Mouse (Mus musculus) limb, embryonic 14.5 days (tissue): ENCODE measurements around the gene Nppb. TPM values are rescaled to one million over a fixed set of nuclear protein-coding genes. Genes with fewer than 3 reads are reported as not detected.

Experiments used
- ATAC-seq: fragments of 200-750 bp; cut with Nextera tagmentation; 2 replicates; pipeline ENCODE4 v1.8.0; 2017; ENCODE audit warnings: low read depth, moderate number of reproducible peaks, moderate TSS enrichment; ENCODE audit not compliant: low FRiP score
- DNase-seq: peaks from one replicate; pipeline ENCODE4 v3.0.0-alpha.2; 2015; ENCODE audit warnings: low spot score
- H3K27ac ChIP-seq: fragments of 300-500 bp; sonication (generic); replicated peaks from 2 replicates; pipeline ENCODE4 v1.5.1; 2014; ENCODE audit warnings: low read depth, mild to moderate bottlenecking, low read length, moderate library complexity, mixed read lengths
- H3K27me3 ChIP-seq: fragments of 300-500 bp; sonication (generic); 2 replicates; pipeline ENCODE4 v1.6.1; 2014; ENCODE audit warnings: low read length, mixed read lengths; ENCODE audit not compliant: control insufficient read depth, insufficient read depth
- H3K36me3 ChIP-seq: fragments of 300-500 bp; sonication (generic); 2 replicates; pipeline ENCODE4 v1.6.1; 2014; ENCODE audit warnings: mild to moderate bottlenecking, low read length, moderate library complexity, mixed read lengths; ENCODE audit not compliant: control insufficient read depth, insufficient read depth
- H3K4me1 ChIP-seq: fragments of 300-500 bp; sonication (generic); 2 replicates; pipeline ENCODE4 v1.6.1; 2014; ENCODE audit warnings: antibody characterized with exemption, low read length, mixed read lengths; ENCODE audit not compliant: control insufficient read depth, insufficient read depth
- H3K4me2 ChIP-seq: fragments of 300-500 bp; sonication (generic); replicated peaks from 2 replicates; pipeline ENCODE4 v1.6.1; 2014; ENCODE audit warnings: low read depth, mild to moderate bottlenecking, low read length, moderate library complexity; ENCODE audit not compliant: severe bottlenecking
- H3K4me3 ChIP-seq: fragments of 300-500 bp; sonication (generic); replicated peaks from 2 replicates; pipeline ENCODE4 v1.5.1; 2014; ENCODE audit warnings: low read length
- H3K9ac ChIP-seq: fragments of 300-500 bp; sonication (generic); 2 replicates; pipeline ENCODE4 v1.6.1; 2014; ENCODE audit warnings: mild to moderate bottlenecking, low read depth, low read length, moderate library complexity; ENCODE audit not compliant: severe bottlenecking
- H3K9me3 ChIP-seq: fragments of 300-500 bp; sonication (generic); 2 replicates; pipeline ENCODE4 v1.6.1; 2016; ENCODE audit warnings: low read length; ENCODE audit not compliant: control insufficient read depth
- POLR2A ChIP-seq: fragments of 200-500 bp; IDR thresholded peaks from 2 replicates; pipeline ENCODE4 v1.8.0; 2012; ENCODE audit warnings: inconsistent platforms, mild to moderate bottlenecking, moderate library complexity, borderline replicate concordance; ENCODE audit not compliant: insufficient read depth, insufficient read length; ENCODE audit errors: extremely low read depth
- WGBS: fragments of 180-500 bp; shearing (Covaris S2); extraction: QIAGEN DNeasy Blood & Tissue Kit; methylation state at CpG from one replicate; pipeline ENCODE4 v1.1.7; 2014; 5-methylcytosine and 5-hydroxymethylcytosine counted together
- polyA plus RNA-seq, 2 experiments: library from polyadenylated mRNA; depleted of rRNA in 1 of 2; stranded (reverse) in 1 of 2; unstranded in 1 of 2; fragments of >200 nt; fragmentation: Nextera tagmentation in 1 of 2; extraction: Ambion mirVana in 1 of 2; gene quantifications; 2 replicates each; pipeline versions ENCODE4 v1.2.1 to v1.2.3; 2012 to 2014

Nppb gene
- polyA plus RNA-seq (2012; rRNA removed): 0.11 TPM in 1 of 2 replicates, not detected in the other
- polyA plus RNA-seq (2014; fragmentation: Nextera tagmentation; extraction: Ambion mirVana): 0.44 TPM in 1 of 2 replicates, not detected in the other

DNA sequence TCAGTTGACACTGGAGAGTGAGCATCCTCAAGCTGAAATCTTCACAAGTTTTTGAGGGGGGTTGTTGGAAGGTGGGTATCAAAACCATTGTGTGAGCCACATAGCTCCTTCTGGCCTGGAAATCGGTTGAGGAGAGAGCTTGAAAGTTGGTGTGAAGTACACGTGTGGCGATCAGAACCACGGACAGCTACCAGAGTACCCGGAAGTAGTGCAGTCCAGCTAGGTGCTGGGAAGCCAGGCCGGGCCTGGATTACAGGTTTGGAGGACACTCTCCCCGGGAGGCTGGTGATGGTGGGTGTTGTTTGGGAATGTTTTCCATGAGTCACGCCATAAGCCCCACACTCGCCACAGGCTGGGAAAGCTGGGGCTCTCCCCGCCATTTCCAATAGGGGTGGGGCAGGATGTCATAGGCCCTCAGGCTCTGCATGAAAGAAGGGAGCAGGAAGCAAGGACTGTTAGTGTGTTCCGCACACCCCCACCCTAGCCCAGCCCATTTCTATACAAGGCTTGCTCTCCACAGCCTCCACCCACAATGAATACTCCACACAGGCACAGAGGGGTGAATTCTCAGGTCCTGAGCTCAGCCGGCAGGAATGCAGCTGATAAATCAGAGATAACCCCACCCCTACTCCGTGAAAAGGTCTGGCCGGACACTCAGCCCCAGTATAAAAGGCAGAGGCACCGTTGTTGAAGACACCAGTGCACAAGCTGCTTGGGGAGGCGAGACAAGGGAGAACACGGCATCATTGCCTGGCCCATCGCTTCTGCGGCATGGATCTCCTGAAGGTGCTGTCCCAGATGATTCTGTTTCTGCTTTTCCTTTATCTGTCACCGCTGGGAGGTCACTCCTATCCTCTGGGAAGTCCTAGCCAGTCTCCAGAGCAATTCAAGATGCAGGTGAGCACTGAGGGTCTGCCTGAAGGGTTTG lies at the start of gene Nppb:
Gene Nppb (plus strand): TSS at position 584 of the 928 bp plus-strand sequence.
- Histone ChIP-seq H3K27me3 (no peaks in the 10 kb centered on the region), H3K4me2 (no peak within 1 kb of the TSS), H3K36me3 (no peaks in the 10 kb centered on the region), H3K9ac (no peak within 1 kb of the TSS), H3K9me3 (no peaks in the 10 kb centered on the region), H3K4me1 (no peaks in the 10 kb centered on the region), H3K27ac (no peak within 1 kb of the TSS), H3K4me3 (no peak within 1 kb of the TSS)
- ATAC-seq (no peak), DNase-seq (peak; percentile 43)
- 32% methylated on average over 20 of the region's 20 CpGs for WGBS
- no peak for TF ChIP-seq POLR2A

DNA sequence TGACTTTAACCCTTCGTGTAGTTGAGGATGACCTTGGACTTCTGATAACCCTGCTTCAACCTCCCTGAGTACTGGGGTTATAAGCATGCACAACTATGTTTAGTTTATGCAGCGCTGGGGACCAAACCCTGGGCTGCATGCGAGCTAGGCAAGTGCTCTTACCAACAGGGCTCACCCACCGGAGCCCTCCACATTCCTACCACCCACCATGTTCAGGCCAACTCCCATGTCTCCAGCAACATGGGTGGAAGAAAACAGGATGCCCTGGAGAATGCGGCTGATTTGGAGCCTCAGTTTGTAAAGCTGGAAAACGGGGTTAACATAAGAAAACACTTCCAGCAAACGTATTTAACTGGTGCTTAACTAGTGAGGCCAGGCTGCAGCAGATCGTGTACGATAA lies 49.7 kb upstream of the Nppb start:
- no peak for DNase-seq
- Histone ChIP-seq H3K4me2 (peak overlapping the region; percentile 50), H3K9ac (peak overlapping the region; percentile 87), H3K4me3 (peak overlapping the region; percentile 71), H3K36me3 (peaks cover 16% of the 10 kb centered on the region), H3K27me3 (no peaks in the 10 kb centered on the region), H3K27ac (peak overlapping the region; percentile 77; the same call in 1 of the 2 replicates), H3K4me1 (peaks cover 52% of the 10 kb centered on the region), H3K9me3 (no peaks in the 10 kb centered on the region)
- ATAC-seq: no peak
- TF ChIP-seq POLR2A: no peak
- WGBS: 20% methylated on average over 9 of the region's 9 CpGs

DNA sequence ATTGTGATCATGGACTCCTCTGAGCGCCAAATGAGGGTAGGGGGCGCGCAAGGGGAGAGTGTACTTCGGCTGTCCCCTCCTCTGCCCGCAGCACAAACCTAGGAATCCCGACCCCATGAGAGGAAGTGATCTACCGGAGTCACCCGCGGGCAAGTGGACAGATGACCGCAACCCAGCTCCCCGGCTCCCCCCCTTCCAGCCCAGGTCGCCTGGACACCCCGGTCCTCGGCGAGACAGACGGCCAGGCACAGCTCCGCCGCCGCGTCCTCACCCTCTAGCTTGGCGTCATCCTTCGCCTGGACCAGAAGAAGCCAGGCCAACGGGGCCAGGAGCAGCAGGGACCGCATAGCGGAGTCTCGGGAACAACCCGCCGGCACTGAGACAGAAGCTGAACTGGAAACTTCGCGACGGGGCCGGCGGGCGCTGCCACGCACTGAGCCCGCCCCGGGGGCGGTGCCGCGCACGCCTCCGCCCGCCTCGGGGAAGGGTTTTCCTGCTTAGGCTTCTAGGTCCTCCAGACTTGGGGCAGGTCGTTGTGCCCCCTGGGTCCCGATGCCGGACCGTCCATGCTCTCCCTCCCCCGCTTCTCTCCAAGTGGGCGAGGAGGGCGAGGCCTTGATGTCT lies 49.1 kb upstream of the Nppb start, which contains the start of gene Plod1:
Gene Plod1 (minus strand): TSS at position 437 of the 624 bp plus-strand sequence.
- ATAC-seq: peak; percentile 77
- 0 out of 2 replicates have a peak, but pooled peaks have one; percentile 50 for TF ChIP-seq POLR2A
- peak; percentile 78 for DNase-seq
- Histone ChIP-seq H3K4me1 (peaks cover 53% of the 10 kb centered on the region), H3K36me3 (peaks cover 11% of the 10 kb centered on the region), H3K9me3 (no peaks in the 10 kb centered on the region), H3K9ac (peak within 1 kb of the TSS; percentile 87), H3K4me3 (peak within 1 kb of the TSS; percentile 71), H3K4me2 (peak within 1 kb of the TSS; percentile 50), H3K27me3 (no peaks in the 10 kb centered on the region), H3K27ac (peak within 1 kb of the TSS; percentile 77)
- under 1% methylated on average over 39 of the region's 51 CpGs for WGBS

DNA sequence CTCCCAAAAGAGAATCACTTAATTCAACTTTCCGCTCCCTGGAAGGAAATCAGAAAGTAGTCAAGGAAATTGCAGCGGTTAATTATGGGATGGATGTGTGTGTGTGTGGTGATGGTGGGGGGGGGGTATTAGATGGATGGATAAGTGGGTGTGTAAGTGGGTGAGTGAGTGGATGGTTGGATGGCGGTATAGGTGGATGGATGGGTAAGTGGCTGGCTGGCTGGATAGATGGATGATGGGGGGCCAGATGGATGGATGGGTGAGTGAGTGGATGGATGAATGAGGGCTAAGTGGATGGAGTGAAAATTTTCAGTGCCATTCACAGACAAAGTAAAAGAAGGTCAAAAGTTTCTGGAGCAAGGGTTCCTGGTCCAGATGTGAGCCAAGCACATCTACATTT lies 48.6 kb upstream of the Nppb start:
- DNase-seq: no peak
- no peak for ATAC-seq
- Histone ChIP-seq H3K9ac (peak overlapping the region; percentile 87), H3K4me1 (peaks cover 59% of the 10 kb centered on the region), H3K4me2 (peak overlapping the region; percentile 50), H3K4me3 (peak overlapping the region; percentile 71), H3K27ac (peak overlapping the region; percentile 77; the same call in 1 of the 2 replicates), H3K36me3 (peaks cover 8% of the 10 kb centered on the region; the same call in 1 of the 2 replicates), H3K27me3 (no peaks in the 10 kb centered on the region), H3K9me3 (no peaks in the 10 kb centered on the region)
- no peak for TF ChIP-seq POLR2A
- WGBS: 45% methylated on average over 3 of the region's 3 CpGs

DNA sequence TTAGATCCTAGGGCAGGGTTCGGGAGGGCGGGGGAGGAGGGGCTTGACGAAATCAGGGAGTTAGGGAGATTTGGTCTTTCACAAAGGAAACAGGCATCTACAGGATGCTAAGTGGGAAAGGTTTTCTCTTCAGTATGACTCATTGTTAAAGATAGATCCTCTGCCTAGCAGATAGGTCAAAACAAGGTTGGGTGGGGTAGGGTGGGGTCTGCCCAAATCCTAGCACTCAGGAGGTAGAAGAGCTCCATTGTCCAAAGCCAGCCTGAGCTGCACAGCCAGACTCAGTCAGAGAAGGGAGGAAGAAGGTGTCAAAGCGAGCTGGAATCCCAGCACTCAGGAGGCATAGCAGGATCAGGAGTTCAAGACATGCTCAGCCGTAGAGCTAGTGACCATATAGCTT lies 48.1 kb upstream of the Nppb start:
- no peaks in the 10 kb centered on the region for H3K9me3 ChIP-seq
- H3K27me3 ChIP-seq: no peaks in the 10 kb centered on the region
- WGBS: 71% methylated on average over 5 of the region's 5 CpGs
- DNase-seq (no peak), ATAC-seq (no peak)
- peak overlapping the region; percentile 50; the same call in 1 of the 2 replicates for H3K4me2 ChIP-seq
- H3K27ac ChIP-seq: no peak overlapping the region
- no peak overlapping the region for H3K9ac ChIP-seq
- H3K36me3 ChIP-seq: peaks cover 8% of the 10 kb centered on the region; the same call in 1 of the 2 replicates
- H3K4me1 ChIP-seq: peaks cover 63% of the 10 kb centered on the region
- H3K4me3 ChIP-seq: no peak overlapping the region
- TF ChIP-seq POLR2A: no peak
